Mouse (Mus musculus) thymus, postnatal 36 days (tissue): ENCODE results near the gene Dek.

Experiments
- DNase-seq, 2 experiments: peaks; one replicate each; pipeline ENCODE4 v3.0.0; 2022; ENCODE audit warnings: mixed read lengths in 2 of 2

Dek gene

DNA sequence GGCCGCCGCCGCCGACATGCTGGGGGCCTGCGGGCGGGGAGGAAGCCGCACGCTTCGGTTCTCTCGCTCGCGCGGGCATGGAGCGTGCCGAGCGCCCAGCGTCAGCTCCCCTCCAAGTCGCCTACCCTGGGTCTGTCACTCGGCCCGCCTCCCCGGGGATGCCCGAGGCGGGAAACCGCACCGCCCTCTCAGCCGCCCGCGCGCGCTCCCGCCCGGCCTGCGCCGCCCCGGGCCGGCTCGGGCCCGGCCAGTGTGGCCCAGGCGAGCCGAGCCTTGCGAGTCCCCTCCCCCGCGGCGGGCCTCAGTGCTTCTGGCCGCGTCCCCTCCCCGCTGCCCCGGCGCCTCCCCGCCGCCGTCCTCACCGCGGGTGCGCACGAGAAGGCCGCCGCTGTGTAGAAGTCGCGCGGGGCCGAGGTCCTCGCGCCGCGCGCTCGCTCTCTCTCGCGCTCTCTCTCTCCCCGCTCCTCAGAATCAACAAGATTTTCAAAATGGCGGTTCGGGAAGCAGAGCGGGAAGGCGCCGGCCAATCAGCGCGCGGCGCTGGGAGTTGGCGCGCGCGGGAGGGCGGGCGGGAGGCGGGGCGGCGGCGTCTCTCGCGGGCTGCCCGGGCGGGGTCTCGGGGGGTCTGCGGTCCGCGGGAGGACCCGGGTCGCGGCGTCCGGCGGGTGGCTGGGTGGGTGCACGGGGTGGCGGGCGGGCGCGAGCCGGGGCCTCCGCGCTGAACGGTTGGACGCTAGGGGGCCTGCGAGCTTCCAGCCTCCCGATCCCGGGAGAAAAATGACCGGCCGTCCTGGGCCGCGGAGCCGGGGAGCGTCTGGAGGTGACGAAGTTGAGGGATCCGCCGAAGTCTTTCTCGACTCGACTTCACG lies at the start of gene Dek:
TSS of gene Dek (minus strand) at position 491 of the 869 bp plus-strand sequence.
- peak; percentile 84 to 87 for DNase-seq

DNA sequence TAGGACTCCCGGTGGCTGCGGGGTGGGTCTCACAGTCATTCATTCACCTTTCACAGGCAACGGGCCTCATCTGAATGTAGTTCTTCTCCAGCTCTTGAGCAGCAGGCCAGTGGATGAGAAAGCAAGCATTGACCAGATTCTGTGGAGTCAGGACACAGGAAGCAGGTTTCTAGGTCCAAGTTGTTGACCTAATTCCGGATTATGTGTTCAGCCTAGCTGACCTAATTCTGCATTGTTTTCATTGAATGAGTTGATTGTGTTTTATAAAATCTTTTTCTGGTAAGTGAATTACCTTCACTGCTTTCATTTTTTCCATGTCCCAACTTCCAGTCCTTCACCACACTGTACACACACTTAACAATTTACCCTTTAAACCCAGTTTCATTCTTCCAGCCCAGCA lies 48.9 kb upstream of the Dek start:
- DNase-seq = no peak

DNA sequence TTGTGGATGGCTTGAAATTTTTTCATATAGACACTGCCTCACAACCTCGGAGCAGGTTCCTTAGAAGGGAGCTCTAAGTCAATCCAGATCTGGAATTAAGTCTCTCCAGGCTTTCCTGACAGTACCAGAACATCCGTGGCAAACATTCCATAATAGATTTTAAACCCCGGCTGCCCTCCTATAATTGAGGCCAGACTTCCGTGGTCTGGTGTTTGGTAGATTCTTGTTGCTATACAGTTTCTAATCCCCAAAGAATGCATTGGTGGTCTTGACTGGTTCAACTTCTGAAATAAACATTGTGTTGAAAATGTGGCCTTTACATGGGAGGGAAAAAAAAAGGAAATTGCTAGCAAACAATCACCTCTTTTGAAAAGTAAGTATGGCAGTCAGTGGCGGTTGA lies 47.2 kb upstream of the Dek start:
- no peak for DNase-seq

DNA sequence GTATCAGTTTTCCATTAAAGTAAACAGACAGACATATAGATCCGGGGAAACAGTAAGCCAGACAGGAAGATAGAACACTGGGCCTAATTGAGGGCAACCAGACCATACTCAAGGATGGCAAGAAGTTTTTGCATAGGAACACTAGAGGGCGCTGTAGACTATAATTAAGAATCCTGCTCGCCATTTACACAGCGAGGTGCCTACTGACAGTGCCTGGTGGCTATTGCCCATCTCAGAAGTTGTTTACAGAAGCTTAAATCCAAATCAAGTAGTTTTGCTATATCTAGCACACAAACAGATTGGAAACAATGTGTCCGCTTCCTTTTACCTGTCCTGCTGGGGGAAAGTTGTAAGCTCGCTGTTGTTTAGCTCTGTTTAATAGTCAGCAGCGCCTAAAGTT lies 46.4 kb upstream of the Dek start:
- DNase-seq = no peak

DNA sequence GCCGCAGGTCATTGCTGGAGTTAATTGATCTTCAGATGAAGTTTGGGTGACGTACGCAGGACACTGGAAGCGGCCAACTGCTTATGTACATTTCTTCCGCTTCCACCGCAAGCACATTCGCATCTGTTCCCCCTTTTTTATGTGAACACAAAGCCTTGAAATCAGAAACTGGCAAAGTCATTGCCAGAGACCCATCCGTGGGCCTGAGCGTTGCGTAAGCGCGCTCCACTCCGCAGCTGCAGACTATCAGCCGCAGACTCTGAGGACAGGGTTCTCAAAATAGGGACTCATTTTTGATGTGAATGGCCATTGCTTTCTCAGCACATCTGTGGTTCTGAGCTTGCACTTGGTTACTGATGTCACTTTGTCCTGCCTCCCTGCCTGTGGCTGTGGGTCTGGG lies 45.1 kb upstream of the Dek start:
- no peak for DNase-seq

DNA sequence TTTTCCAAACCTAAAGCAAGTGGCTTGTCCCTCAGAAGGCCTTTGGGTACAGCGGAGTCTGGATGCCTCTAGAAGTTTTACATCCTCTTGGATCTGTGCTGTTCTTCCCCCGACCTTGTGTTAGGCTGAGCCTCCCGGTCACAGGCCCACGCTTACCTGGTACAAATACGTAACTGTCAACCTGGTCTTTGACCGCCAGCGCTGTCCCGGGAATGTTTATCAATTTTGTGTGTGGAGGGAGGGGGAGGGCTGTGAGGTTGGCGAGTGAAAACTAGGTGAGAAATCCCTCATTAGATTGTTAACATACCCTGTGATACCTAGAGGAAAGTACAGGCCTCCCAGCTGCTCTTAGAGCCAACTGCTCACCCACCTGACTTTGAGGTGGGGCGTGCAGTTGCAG lies 44.0 kb upstream of the Dek start:
- no peak for DNase-seq

DNA sequence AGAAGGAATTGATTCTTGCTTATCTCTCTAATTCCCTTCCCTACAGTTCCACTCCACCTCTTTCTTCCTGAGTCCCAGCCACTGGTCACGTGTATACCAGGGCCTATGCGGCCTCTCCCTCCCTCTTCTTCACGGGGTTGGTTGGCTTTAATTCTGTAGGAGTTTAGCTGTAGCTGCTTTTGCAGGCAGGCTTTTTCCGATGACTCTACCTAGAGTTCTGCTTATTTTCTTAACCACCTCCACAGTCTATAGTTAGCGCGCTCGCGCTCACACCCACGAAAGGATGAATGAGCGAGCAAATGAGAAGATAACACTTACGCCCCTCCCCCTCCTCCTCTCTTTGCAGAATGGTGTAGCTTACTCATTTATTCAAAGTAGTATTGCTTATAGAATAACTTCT lies 42.6 kb upstream of the Dek start:
- no peak for DNase-seq

DNA sequence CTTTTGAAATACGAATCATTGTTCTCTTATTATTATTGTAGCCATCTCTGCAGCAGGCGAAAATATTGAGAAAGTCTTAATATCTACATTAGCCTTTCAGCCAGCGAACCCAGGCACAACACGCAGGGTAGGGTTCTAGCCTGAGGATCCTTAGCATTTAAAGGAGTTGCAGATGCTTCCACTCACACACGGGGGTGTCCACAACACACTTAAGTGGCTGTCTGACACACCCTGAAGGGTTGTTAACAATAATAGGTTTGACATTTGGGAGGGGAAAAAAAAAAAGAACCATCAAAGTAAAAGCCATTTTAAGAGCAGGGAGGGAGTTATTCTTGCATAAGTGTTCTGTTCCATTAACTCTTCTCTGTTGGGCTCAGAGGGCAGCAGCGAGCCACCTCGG lies 40.4 kb upstream of the Dek start:
- no peak for DNase-seq

DNA sequence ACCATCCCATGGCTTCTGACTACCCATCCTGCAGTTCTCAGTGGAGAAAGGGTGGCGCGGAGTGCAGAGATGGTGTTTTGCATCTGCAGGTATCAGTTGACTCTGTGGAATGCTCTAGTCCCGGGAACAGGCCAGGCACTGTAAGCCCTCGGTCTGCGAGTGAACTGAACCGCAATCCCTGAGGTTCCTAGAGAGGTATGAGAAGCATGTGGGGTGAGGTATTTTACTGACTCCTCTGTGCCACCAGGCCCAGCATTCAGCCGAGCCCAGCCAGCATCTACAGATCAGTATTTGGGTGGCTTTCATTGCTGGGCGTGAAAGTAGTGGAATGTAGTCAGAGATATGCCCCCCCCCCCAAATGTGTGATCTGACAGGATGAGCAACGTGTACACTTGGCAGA lies 39.9 kb upstream of the Dek start:
- DNase-seq = no peak

DNA sequence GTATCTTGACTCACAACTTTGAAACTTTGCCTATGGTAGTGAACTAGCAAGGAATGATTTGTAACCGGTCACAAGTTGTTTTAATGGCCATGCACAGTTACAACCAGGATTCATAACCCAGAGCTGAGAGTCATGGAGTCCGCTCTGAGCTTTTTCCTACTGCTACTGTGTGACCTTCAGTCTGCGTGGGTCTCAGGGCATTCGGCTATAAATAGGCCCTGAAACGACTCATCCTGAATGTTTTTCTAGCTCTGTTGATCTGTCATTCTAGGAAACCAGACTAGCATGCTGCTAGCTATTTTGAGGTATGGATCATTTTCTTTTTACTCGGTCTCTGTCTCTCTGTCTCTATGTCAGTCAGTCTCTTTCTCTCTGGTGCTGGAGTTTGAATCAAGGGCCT lies 36.8 kb upstream of the Dek start:
- no peak for DNase-seq

DNA sequence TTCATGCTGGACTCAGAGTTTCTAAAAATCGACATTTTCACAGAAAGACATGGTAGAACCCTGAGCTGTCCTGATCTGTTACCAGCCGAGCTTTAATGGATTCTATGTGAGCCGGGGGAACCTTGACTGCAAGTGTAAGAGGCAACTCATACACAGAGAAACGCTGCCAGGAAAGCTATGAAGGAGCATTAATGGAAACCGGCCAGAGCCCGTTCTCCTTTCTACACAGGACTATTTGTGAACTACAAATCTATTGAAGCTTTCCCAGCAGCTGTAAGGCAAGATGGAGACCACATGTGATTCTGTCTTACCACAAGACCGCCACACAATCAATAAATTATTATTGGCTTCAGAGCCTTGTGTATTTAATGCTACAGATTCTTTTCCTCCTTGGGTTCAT lies 29.7 kb upstream of the Dek start:
- no peak for DNase-seq

DNA sequence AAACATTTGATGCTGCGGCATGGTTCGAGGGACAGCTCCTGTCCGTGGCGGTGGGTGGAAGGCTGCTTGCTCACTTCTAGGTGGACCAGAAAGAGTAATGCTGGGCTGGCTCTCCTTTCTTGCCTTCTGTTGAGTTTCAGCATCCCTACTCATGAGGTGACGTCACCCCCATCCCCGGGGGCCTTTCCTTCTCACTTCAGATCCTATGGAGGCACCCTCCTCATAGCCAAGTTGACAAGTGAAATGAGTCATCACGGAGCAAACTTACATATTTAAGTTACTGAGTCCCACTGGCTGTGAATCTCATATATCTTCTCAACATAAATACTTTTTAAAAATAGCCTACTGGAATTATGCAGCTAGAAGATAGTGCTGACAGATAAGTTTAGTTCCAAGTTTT lies 28.8 kb upstream of the Dek start:
- no peak for DNase-seq

DNA sequence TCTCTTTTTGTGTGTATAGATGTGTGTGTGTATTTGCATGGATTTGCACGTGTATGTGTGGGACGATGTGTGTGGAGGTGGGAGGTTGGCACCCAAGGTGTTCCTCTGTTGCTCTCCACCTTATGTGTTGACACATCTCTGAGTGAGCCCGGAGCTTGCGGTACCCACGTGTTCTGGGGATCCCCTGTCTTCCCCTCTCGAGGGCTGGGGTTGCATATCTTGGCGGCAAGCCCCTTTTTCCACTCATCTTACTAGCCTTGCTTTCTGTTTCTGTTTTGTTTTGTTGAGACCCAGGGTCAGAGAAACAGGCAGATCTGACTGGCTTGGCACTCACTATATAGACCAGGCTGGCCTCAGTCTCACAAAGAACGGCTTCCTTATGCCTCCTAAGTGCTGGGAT lies 27.1 kb upstream of the Dek start:
- no peak for DNase-seq

DNA sequence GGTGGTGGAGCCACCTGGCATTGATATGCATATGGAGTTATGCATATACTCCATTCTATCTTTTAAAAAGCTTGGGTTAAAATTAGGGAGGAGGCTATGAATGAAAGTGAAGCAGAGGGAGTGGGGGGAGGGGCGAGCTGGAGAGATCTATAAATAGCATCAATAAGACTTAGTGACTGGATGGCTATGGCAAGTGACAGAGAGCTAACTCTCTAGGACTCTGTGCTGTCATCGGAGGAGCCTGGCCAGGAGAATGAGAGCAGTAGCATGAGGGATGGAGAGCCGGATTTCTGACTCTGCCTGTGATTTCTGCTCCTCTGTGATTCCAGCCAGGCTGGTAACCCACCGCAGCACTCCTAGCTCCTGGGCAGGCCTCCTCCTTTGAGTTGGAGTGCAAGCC lies 23.1 kb upstream of the Dek start:
- DNase-seq = no peak

DNA sequence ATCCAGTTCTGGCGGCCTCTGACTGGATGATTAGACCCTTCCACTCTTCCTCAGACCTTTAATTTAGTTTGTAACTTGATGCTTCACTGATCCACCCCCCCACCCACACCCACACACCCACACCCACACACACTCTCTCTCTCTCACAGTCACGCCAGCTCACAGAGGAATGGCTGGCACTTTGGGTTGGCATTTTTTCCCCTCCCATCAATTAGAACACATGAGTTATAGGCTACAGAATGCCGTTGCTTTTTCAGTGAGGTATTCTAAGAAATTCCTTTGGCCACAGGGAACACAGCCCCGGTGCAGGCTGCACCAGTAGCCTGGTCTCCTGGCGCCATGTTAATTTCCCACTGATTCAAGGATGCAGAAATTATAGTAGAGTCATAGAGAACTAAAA lies 19.6 kb upstream of the Dek start:
- DNase-seq = no peak

DNA sequence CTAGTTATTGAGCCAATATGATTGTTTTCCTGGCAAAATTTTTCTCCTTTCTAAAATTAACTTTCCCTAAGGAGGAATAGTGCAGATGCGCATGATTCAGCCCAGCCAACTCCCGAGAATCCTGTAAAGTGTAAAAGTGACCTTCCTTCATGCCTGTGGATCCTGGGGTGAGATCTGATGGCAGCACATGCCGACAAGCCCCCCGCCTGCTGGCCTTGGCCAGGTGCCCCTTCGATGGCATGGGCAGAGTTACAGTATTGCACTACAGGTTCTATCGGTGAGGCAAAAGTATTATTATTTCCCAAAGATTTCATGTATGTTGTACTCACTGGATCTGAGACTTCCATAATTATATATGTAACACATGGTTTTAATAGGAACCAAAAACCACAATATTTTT lies 19.0 kb upstream of the Dek start:
- DNase-seq = no peak

DNA sequence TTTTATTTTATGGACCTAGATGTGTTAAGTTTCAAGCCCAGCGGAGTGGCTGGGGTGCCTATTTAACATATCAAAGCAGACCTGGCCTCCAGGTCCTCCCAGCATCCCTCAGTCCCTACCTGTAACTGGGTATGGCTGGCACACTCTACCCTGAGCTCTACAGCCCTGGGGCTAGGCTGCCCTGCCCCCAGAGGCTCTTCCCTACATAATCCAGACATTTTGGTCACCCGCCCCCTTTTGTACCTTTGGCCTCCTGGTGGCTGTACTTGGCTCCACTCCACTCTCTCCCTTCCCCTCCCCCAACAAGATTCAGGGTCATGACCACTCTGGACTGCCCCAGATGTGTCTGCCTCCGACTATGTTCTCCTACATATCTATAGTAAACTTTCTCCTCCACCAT lies 18.4 kb upstream of the Dek start:
- DNase-seq = no peak

DNA sequence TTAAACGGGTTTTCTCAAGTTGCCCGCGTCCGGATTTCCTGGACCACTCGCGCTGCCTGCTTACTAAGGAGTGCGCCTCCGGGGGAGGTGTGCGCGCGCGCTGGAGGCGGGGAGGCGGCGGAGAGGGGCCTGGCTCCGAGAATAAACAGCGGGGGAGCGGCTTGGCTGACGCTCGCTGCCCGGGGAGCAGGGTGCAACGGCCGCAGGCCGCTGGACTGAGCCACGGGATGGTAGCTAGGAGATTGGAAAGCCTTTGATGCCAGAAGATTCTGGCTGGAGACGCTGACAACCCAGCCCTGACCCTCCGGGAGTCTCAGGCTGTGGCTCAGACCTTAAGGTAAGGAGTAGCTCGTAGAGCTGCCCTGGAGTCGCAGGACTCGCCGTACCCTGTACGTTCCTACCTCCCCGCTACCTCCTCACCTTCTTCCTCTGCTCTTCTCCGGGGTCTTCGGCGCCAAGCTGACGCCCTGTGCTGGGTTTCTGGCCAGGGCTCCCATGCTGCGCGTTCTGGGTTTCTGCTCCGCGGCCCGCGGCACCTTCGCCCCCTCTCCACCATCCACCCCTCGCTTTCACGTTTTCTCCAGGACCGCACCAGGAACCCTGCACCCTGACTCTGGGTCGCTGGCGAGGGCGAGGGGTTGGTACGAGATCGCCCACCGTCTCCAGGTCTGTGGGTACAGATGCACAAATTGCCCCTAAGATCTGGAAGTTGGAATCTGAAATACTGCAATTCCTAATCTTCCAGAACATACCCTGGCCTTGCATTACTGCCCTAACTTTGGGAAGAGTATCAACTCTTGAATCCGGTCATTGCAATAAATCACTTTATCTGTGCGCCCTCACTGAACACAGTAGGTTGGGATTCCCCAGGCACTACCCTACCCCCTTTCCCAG lies 16.8 kb upstream of the Dek start, which contains the start of gene Rnf144b:
TSS of gene Rnf144b (plus strand) at position 120 of the 894 bp plus-strand sequence.
- DNase-seq = peak; percentile 72 to 77

DNA sequence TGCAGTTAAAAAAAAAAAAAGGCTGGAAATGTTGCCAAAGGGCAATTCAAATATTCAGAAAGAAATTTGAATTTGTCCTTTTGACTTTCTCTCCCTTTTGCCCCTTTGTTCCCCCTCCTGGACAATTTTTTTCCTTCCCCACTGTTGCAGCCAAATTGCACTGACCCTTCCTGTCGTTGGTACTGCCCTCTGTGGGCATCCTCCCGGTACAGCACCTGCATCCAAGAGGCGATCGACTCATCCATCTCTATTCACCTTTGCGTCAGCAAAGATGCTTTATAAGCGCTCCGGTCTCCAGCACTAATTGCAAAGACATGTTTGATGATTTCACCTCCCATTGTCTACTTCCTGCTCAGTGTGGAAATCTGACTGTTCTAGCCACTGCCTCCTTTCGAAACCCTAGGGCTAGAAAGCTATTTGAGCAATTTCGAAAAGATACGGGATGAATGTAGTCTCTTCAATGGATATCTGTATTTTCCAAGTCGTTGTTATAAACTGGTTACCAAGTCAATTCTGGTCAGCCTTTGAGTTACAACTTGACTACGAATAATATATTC lies 15.4 kb upstream of the Dek start:
- DNase-seq = no peak

DNA sequence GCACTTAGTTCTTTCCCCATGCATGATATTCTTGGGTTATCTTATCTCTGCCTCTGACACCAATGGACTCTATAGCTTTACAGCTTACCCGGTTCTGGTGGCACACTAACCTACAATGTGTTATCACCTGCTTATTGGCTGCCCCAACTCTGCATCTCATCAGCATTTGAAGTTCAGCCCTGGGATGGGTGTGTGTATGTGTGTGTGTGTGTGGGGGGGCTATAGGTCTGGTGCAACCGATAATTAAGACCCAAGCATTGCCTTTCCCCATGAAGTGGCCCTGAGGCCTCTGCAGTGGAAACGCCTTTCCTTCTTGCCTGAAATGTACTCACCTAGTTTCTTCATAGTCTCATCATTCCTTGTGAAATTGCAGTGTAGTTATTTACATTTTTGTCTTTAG lies 10.0 kb upstream of the Dek start:
- DNase-seq = no peak

DNA sequence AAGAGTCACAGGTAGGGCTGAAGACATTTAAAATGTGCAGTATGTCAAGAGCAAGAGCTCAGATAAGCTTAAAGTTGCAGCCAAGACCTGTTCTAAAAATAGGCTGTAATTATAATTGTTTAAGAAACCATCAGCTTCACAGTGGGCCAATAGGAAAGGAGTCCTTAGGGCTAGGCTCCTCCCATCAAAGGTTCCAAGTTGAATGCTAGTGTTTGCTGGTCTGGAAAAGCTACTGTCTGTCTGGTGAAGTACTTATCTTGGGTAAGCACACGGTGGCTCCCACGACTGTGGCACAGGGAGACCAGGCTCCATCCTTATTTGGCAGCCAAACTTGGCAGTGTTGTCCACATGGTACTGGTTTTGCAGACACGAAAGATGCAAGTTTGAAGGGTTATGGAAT lies 6.9 kb upstream of the Dek start:
- no peak for DNase-seq

DNA sequence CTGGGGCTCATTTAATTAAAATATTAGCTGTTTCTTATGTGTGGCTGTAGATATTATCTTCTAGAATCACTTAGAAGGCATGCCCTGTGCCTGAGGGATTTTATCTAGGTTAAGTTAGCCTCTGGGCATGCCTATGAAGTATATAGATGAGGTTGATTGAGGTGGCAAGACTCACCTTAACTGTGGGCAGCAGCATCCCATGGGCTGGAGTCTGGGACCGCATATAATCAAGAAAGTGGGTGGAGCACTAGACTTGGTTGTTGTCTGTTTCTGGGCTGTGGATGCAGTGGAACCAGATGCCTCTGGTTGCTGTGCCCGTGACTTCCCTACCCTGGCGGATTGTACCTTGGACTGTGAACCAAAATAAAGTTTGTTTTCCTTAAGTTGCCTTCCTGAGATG lies 6.1 kb upstream of the Dek start:
- no peak for DNase-seq

DNA sequence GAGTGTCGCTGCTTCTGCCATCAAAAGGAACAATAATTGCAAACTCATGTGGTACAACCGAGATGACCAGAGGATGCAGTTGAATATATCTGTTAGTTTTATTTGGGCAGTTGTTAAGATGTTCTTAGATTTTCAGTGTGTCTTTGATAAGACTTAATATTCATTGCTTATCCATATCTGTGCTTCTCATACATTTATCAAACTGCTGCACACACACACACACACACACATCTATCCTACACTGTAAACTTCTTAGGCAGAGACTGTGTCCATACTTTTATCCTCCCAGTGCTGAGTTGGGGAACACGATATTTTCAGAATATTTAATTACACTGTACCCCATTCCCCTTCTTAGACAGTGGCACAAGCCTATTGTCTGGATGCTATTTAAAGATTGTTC lies 5.2 kb upstream of the Dek start:
- no peak for DNase-seq

DNA sequence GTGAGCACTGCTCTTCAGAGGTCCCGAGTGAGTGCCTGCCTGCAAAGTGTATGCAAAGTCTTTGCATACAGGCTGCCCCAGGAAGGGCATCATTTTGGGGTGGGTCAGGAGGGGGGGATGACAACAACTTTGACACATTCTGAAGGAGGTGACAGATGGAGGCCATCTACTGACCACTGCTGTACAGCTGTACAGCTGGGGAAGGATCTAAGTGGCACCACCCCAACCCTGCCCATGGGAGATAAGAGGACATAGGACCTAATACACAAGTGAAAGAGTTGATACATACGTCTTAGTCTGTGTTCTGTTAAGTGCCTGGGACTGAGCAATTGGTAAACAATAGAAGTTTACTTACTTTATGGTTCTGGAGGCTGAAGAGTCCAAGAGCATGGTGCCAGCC lies 3.2 kb upstream of the Dek start:
- DNase-seq = no peak
